In genomic region chr19:7110875-7111274, GRCm38 (mm10) we compare ENCODE assay signal across 13 mouse cellular contexts. TPM values are rescaled to one million over a fixed set of nuclear protein-coding genes. Genes with fewer than 3 reads are reported as not detected.
DNase-seq lines count a peak whose midpoint lies in the region; ATAC-seq and TF ChIP-seq lines count a peak whose summit lies in the region.
"Had no signal": no experiment of that assay in that cellular context is flagged by ENCODE, and none has a peak within 500 bp of the region (broad histone marks: within the 10 kb centered on the region; RNA-seq: fewer than 3 reads in every experiment).

No protein-coding gene starts in this region.

- no peak for DNase-seq in hindbrain, embryonic 10.5 days (ENCODE audit: low spot score)
- DNase-seq in hindbrain, embryonic 11.5 days (ENCODE audit: low spot score) = no peak
- no peak for DNase-seq in midbrain, postnatal 0 days (ENCODE audit: low spot score)
- no peak for DNase-seq in adrenal gland, adult 8-10 months
- DNase-seq in adrenal gland, postnatal 10 days = no peak
- DNase-seq: liver; spleen, adult 18-20 months; thymus, adult 2 months had no signal

- H3K27ac ChIP-seq in hindbrain, embryonic 10.5 days = peak overlapping the region; percentile 80
- H3K27ac ChIP-seq in hindbrain, embryonic 11.5 days (ENCODE audit: low read depth, low read length) = no peak overlapping the region
- H3K27ac ChIP-seq in midbrain, embryonic 13.5 days = 0 out of 2 replicates have a peak overlapping the region, but pooled peaks have one; percentile 1
- H3K27ac ChIP-seq in midbrain, postnatal 0 days (ENCODE audit: low read depth, low read length) = no peak overlapping the region
- no peak overlapping the region for H3K27ac ChIP-seq in intestine, embryonic 16.5 days (ENCODE audit: low read length)
- H3K27ac ChIP-seq in stomach, embryonic 15.5 days = peak overlapping the region; percentile 11; the same call in 1 of the 2 replicates

- no peaks in the 10 kb centered on the region for H3K9me3 ChIP-seq in hindbrain, embryonic 10.5 days
- H3K9me3 ChIP-seq in hindbrain, embryonic 11.5 days (ENCODE audit: control insufficient read depth, low read length) = no peaks in the 10 kb centered on the region
- no peaks in the 10 kb centered on the region for H3K9me3 ChIP-seq in midbrain, embryonic 13.5 days
- H3K9me3 ChIP-seq in midbrain, postnatal 0 days (ENCODE audit: low read length) = no peaks in the 10 kb centered on the region
- H3K9me3 ChIP-seq in intestine, embryonic 16.5 days (ENCODE audit: control insufficient read depth, low read length) = no peaks in the 10 kb centered on the region
- no peaks in the 10 kb centered on the region for H3K9me3 ChIP-seq in stomach, embryonic 15.5 days

- H3K9ac ChIP-seq in hindbrain, embryonic 11.5 days (ENCODE audit: low read depth, low read length) = no peak overlapping the region
- H3K9ac ChIP-seq in midbrain, embryonic 13.5 days (replicated peaks) = no peak overlapping the region
- H3K9ac ChIP-seq in midbrain, postnatal 0 days (replicated peaks; ENCODE audit: low read length, poor library complexity, severe bottlenecking) = no peak overlapping the region
- H3K9ac ChIP-seq in intestine, embryonic 16.5 days (ENCODE audit: low read depth, low read length) = no peak overlapping the region
- H3K9ac ChIP-seq in stomach, embryonic 15.5 days = no peak overlapping the region

- WGBS in hindbrain, embryonic 10.5 days = 52% methylated on average over 6 of the region's 6 CpGs
- WGBS in hindbrain, embryonic 11.5 days = 49% methylated on average over 6 of the region's 6 CpGs
- whole genome bisulfite sequencing in midbrain, embryonic 13.5 days = 46% methylated on average over 6 of the region's 6 CpGs
- WGBS in midbrain, postnatal 0 days = 52% methylated on average over 6 of the region's 6 CpGs
- 45% methylated on average over 6 of the region's 6 CpGs for WGBS in intestine, embryonic 16.5 days
- 47% methylated on average over 6 of the region's 6 CpGs for WGBS in stomach, embryonic 15.5 days

- no peaks in the 10 kb centered on the region for H3K36me3 ChIP-seq in hindbrain, embryonic 10.5 days
- no peaks in the 10 kb centered on the region for H3K36me3 ChIP-seq in hindbrain, embryonic 11.5 days (ENCODE audit: control insufficient read depth, insufficient read depth, low read length)
- H3K36me3 ChIP-seq in midbrain, embryonic 13.5 days = no peaks in the 10 kb centered on the region
- no peaks in the 10 kb centered on the region for H3K36me3 ChIP-seq in midbrain, postnatal 0 days (ENCODE audit: insufficient read depth, low read length)
- no peaks in the 10 kb centered on the region for H3K36me3 ChIP-seq in intestine, embryonic 16.5 days (ENCODE audit: control insufficient read depth, insufficient read depth, low read length)
- no peaks in the 10 kb centered on the region for H3K36me3 ChIP-seq in stomach, embryonic 15.5 days

- H3K4me2 ChIP-seq in hindbrain, embryonic 11.5 days (replicated peaks; ENCODE audit: low read depth, low read length) = no peak overlapping the region
- no peak overlapping the region for H3K4me2 ChIP-seq in midbrain, embryonic 13.5 days (replicated peaks)
- H3K4me2 ChIP-seq in midbrain, postnatal 0 days (ENCODE audit: low read depth, low read length, poor library complexity, severe bottlenecking) = no peak overlapping the region
- no peak overlapping the region for H3K4me2 ChIP-seq in intestine, embryonic 16.5 days (ENCODE audit: low read depth, low read length)
- no peak overlapping the region for H3K4me2 ChIP-seq in stomach, embryonic 15.5 days

- no peak overlapping the region for H3K4me3 ChIP-seq in hindbrain, embryonic 10.5 days
- no peak overlapping the region for H3K4me3 ChIP-seq in hindbrain, embryonic 11.5 days (ENCODE audit: low read depth, low read length)
- H3K4me3 ChIP-seq in midbrain, embryonic 13.5 days (replicated peaks) = no peak overlapping the region
- no peak overlapping the region for H3K4me3 ChIP-seq in midbrain, postnatal 0 days (ENCODE audit: low read depth, low read length)
- H3K4me3 ChIP-seq in intestine, embryonic 16.5 days (ENCODE audit: low read length) = no peak overlapping the region
- H3K4me3 ChIP-seq in stomach, embryonic 15.5 days (replicated peaks) = no peak overlapping the region

- no peak for TF ChIP-seq CTCF in midbrain, postnatal 0 days (IDR thresholded peaks at IDR 0.05)

- ATAC-seq in hindbrain, embryonic 11.5 days (ENCODE audit: low FRiP score) = no peak
- no peak for ATAC-seq in midbrain, embryonic 13.5 days
- ATAC-seq in midbrain, postnatal 0 days (ENCODE audit: low FRiP score) = no peak
- peak; percentile 54 for ATAC-seq in intestine, embryonic 16.5 days
- peak; percentile 37; the same call in 1 of the 2 replicates for ATAC-seq in stomach, embryonic 15.5 days (ENCODE audit: insufficient read depth, low FRiP score, low read depth)
- ATAC-seq: midbrain, embryonic 16.5 days had no signal

- H3K27me3 ChIP-seq in hindbrain, embryonic 10.5 days (ENCODE audit: insufficient read depth, poor library complexity, severe bottlenecking) = peaks cover 81% of the 10 kb centered on the region
- H3K27me3 ChIP-seq in hindbrain, embryonic 11.5 days (ENCODE audit: control insufficient read depth, insufficient read depth, low read length) = peaks cover 7% of the 10 kb centered on the region
- H3K27me3 ChIP-seq in midbrain, embryonic 13.5 days = peaks cover 39% of the 10 kb centered on the region
- H3K27me3 ChIP-seq in midbrain, postnatal 0 days (ENCODE audit: insufficient read depth, low read length) = no peaks in the 10 kb centered on the region
- no peaks in the 10 kb centered on the region for H3K27me3 ChIP-seq in intestine, embryonic 16.5 days (replicated peaks; ENCODE audit: control insufficient read depth, insufficient read depth, low read length)
- H3K27me3 ChIP-seq in stomach, embryonic 15.5 days (replicated peaks) = no peaks in the 10 kb centered on the region

- H3K4me1 ChIP-seq in hindbrain, embryonic 10.5 days (replicated peaks) = peaks cover 91% of the 10 kb centered on the region
- peaks cover 15% of the 10 kb centered on the region for H3K4me1 ChIP-seq in hindbrain, embryonic 11.5 days (replicated peaks; ENCODE audit: control insufficient read depth, insufficient read depth, low read length)
- peaks cover 95% of the 10 kb centered on the region for H3K4me1 ChIP-seq in midbrain, embryonic 13.5 days (replicated peaks)
- H3K4me1 ChIP-seq in midbrain, postnatal 0 days (ENCODE audit: insufficient read depth, low read length) = peaks cover 15% of the 10 kb centered on the region
- peaks cover 21% of the 10 kb centered on the region for H3K4me1 ChIP-seq in intestine, embryonic 16.5 days (ENCODE audit: control insufficient read depth, insufficient read depth, low read length)
- H3K4me1 ChIP-seq in stomach, embryonic 15.5 days = peaks cover 20% of the 10 kb centered on the region

RNA-seq across cellular contexts. Expression of gene Flrt1, which starts 5.3 kb away (rescaled TPM):
- polyA plus RNA-seq in hindbrain, embryonic 10.5 days (2016; fragmentation: Nextera tagmentation; extraction: Ambion mirVana) = 3.1 and 4.0 TPM in 2 replicates
- polyA plus RNA-seq in hindbrain, embryonic 11.5 days (2014; fragmentation: Nextera tagmentation; extraction: Ambion mirVana) = 4.6 and 5.6 TPM in 2 replicates
- polyA plus RNA-seq in midbrain, embryonic 13.5 days (2015; fragmentation: Nextera tagmentation; extraction: Ambion mirVana) = 8.3 and 9.2 TPM in 2 replicates
- total RNA-seq in midbrain, postnatal 0 days (2014; rRNA removed) = 9.9 and 11.4 TPM in 2 replicates
- polyA plus RNA-seq in midbrain, postnatal 0 days (2015; fragmentation: Nextera tagmentation; extraction: Ambion mirVana) = 9.8 and 11.9 TPM in 2 replicates
- polyA plus RNA-seq in intestine, embryonic 16.5 days (2015; fragmentation: Nextera tagmentation; extraction: Ambion mirVana) = 1.6 and 1.9 TPM in 2 replicates
- polyA plus RNA-seq in stomach, embryonic 15.5 days (2015; fragmentation: Nextera tagmentation; extraction: Ambion mirVana) = 3.5 and 4.2 TPM in 2 replicates
- 10 to 100 TPM in 2 of 4 experiments, 1 to 10 TPM in 2; 2.9 to 27.5 (median 14.8) TPM for total RNA-seq in adrenal gland, adult 8-10 months (2022)
- total RNA-seq in adrenal gland, postnatal 10 days (2021) = 1 to 10 TPM; 1.1 to 2.0 TPM
- total RNA-seq: common myeloid progenitor, adult 5-6 weeks had no signal

RNA-seq across cellular contexts. Expression of gene Macrod1, which starts 54.3 kb away (rescaled TPM):
- polyA plus RNA-seq in hindbrain, embryonic 10.5 days (2016; fragmentation: Nextera tagmentation; extraction: Ambion mirVana) = 2.9 and 3.4 TPM in 2 replicates
- polyA plus RNA-seq in hindbrain, embryonic 11.5 days (2014; fragmentation: Nextera tagmentation; extraction: Ambion mirVana) = 2.8 and 3.1 TPM in 2 replicates
- polyA plus RNA-seq in midbrain, embryonic 13.5 days (2015; fragmentation: Nextera tagmentation; extraction: Ambion mirVana) = 2.9 and 3.0 TPM in 2 replicates
- 1.4 and 5.1 TPM in 2 replicates for total RNA-seq in midbrain, postnatal 0 days (2014; rRNA removed)
- 5.9 and 6.2 TPM in 2 replicates for polyA plus RNA-seq in midbrain, postnatal 0 days (2015; fragmentation: Nextera tagmentation; extraction: Ambion mirVana)
- polyA plus RNA-seq in intestine, embryonic 16.5 days (2015; fragmentation: Nextera tagmentation; extraction: Ambion mirVana) = 11.6 and 13.1 TPM in 2 replicates
- polyA plus RNA-seq in stomach, embryonic 15.5 days (2015; fragmentation: Nextera tagmentation; extraction: Ambion mirVana) = 11.7 and 13.3 TPM in 2 replicates
- total RNA-seq in adrenal gland, adult 8-10 months (2022) = 10 to 100 TPM; 27.7 to 64.8 (median 40.3) TPM
- 100 to 1,000 TPM; 134 to 155 TPM for total RNA-seq in adrenal gland, postnatal 10 days (2021)

Comparison
In these comparisons a context has a peak if more than half of its experiments do, and no peak if none do; other contexts are left out.
1. H3K27ac ChIP-seq: peak in hindbrain, embryonic 10.5 days (single experiment), midbrain, embryonic 13.5 days (single experiment) and stomach, embryonic 15.5 days (single experiment); none in hindbrain, embryonic 11.5 days (single experiment), midbrain, postnatal 0 days (single experiment) and intestine, embryonic 16.5 days (single experiment).
2. ATAC-seq: peak in intestine, embryonic 16.5 days (single experiment) and stomach, embryonic 15.5 days (single experiment); none in hindbrain, embryonic 11.5 days (single experiment), midbrain, embryonic 13.5 days (single experiment) and midbrain, postnatal 0 days (single experiment).